Mouse (Mus musculus) activated CD4-positive, CD25-positive, alpha-beta regulatory T cell, adult 4 months (primary cell): ENCODE results near the gene Agtpbp1. TPM values are rescaled to one million over a fixed set of nuclear protein-coding genes. Genes with fewer than 3 reads are reported as not detected.
"Not testable (repeated sequence)": the region's sequence is repeated elsewhere in the genome, so short reads cannot be mapped to it uniquely, and the experiment has no call there.

Experiments used
- ATAC-seq: one replicate; pipeline ENCODE4 v1.8.0; 2017
- polyA plus RNA-seq, 2 experiments: library from polyadenylated mRNA; unstranded; fragments of 100-300 nt; shearing (Covaris generic); gene quantifications; one replicate each; pipeline ENCODE4 v1.2.1; 2017

Agtpbp1 gene
- polyA plus RNA-seq, result 10 to 100 TPM; 10.1 to 15.6 TPM

DNA sequence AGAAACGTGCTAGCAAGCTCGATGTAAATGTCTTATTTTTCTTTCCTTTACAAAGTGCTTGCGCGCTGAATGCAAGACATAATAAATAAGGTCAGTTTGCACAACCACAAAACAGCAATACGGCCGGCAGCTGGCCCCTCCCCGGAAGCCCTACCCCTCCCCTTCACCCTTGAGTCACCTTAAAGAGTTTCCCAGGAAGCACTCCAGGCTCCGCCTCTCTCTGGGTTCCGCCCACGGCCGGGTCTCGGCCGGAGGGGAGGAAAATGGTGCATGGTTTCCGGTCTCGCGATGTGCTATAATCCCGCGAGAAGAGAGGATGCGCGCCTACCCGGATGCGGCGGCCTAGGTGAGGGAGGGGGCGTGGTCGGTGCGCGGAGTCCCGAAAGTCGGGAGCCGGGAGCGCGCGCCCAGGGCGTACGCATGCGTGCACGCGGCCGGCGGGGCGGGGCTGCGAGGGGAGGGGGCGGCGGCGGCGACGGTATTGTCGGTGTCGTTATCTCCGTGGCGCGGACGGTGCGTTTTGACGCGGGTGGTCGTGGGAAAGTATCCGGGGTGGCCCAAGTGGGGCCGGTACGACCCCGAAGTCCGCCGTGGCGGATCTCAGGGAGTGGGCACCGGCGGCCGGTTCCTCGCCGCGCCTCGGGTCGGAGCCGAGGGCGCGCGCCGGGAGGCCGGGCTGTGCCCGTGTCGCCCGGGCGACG, at the start of gene Agtpbp1, which contains the start of gene Naa35:
TSS of gene Agtpbp1 (minus strand) at position 281 of the 701 bp plus-strand sequence.
TSS of gene Naa35 (plus strand) at position 313 of the 701 bp plus-strand sequence.
- peak; percentile 99 for ATAC-seq

DNA sequence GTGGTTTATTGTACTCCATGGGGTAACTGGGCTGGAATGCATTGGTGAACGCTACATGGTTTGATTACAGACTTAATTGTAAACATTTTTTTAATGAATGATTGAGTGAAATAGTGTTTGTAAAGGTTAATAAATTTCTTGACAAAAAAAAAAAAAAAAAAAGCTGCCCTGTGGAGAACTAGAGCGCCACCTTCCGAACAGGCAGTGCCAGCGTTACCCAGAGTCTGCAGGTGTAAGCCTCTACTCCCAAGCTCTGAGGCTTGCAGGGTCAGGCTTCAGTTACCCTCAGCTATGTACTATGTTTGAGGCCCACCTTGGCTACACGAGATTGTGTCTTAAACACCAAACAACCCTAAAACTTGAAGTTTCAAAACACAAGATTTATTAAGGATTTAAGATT, 49.6 kb upstream of the Agtpbp1 start:
- ATAC-seq, result no peak

DNA sequence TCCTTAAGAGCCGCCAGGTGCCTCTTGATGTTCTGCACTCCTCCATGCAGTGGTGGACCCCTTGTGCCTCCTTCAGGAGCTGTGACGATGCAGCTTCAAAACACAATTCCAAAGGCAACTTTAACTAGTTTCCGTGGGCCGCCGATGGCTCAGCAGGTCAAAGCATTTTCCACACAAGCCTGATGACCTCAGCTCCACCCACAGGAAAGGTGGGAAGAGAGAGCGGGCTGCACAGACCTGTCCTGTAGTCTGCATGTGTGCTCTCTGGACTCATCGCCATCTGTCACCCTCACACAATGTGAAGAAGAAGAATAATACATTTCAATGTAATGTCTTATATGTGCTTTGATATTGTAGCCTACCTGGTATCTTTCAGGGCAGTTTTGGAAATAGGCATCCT, 41.7 kb upstream of the Agtpbp1 start:
- ATAC-seq, result no peak

DNA sequence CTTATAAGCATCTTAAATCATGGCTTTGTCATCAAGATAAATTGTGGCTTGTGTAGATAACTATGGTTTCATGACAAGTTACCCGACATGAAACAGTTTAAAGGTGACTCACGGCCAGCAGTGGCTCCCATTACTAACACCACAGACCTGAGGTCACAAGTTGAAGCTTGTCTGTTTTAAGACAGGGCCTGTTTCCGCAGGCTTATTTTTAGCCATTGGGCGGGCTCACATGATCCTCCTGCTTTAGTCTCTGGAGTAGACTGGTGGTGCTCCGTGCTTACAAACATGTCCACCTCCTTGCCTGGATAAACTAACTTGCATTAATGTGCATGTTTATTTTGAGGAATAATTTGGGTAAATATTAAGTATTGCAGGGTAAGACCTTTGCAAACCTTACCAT, 39.9 kb upstream of the Agtpbp1 start:
- no peak for ATAC-seq

DNA sequence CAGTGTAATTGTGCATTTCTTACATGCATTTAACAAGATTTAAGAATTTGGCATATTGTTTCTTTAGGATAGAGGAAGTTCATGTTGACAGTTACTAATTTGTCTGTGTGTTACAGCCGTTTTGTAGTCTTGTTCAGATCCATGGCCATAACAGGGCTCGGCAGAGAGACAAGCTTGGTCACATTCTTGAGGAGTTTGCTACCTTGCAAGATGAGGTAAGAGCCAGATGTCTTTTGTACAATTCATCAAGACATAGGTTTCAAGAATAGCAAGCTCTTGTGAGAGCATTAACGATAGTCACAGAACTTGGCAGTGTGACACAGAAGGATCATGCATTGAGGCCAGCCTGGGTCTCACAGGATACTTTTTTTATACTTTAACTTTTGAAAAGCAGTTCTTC, 39.4 kb upstream of the Agtpbp1 start:
- no peak for ATAC-seq

DNA sequence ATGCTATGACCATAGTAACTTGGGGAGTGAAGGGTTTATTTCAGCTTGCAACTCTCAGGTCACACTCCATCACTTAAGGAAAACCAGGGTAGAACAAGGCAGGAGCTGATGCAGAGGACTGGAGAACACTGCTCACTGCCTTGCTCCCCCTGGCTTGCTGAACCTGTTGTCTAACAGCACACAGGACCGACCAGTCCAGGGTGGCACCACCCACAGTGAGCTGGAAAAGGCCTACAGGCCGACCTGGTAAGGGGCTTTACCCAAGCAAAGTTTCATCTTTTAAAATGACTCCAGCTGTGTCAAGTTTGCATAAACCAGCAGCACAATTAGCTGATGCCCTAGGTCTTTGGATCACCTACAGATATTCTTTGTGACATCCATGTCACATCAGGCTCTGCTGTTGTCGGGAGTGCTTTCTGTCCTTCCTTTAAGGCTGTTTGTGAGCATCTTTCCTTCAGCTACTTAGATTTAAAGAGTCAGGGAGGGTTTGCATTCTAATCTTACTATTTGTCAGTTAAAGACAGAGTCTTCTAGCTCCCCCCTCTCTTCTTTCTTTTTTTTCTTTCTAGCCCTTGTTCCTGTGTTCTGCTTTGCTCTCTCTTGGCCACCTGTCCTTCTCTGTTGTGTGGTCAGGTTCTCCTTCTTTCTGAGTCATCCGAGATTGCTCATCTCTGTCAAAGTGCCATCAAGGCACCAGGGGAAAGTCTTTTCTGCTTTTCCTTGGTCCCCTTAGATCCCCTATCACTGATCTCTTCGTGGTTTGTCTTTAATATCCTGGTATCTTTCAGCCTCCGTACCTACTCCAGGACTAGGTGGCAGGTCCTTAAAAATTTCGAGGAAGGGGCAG, 36.8 kb upstream of the Agtpbp1 start:
- no peak for ATAC-seq

DNA sequence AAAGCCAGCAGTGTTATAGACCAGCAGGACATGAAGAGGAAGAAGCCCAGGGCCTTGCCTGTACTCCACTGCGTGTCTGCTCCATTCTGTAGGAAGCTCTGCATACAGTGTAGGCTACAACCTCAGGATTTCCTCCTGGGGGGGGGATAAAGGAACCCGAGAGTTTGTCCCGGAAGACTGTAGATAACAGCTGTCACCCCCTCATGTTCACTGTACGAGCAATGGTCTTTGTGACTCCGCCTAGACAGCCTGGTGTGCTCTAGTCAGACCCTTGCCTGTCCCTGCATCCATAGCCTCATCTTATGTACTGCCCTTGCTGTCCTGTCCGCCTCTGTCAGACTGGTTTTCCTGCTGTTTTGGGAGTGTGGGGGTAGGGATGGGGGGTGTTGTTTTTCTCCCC, 33.4 kb upstream of the Agtpbp1 start:
- no peak for ATAC-seq

DNA sequence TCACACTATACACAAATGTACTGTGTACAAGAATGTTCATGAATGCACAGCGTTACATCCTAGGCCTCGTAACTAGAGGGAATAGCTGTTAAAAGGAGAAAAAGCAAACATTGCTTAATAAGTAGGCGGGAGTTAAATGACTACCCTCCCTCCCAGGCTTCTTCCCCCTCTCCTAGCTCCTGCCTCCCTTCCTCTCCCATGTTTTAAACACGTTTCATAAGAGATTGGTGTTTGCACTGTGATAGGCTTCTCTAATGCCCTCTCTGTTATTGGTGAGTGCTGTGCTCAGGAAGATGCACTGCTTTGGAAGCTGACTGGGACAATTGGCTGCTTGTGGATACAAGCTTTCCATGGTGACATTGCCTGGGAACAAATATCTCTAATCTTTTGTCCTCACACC, 30.5 kb upstream of the Agtpbp1 start:
- no peak for ATAC-seq

DNA sequence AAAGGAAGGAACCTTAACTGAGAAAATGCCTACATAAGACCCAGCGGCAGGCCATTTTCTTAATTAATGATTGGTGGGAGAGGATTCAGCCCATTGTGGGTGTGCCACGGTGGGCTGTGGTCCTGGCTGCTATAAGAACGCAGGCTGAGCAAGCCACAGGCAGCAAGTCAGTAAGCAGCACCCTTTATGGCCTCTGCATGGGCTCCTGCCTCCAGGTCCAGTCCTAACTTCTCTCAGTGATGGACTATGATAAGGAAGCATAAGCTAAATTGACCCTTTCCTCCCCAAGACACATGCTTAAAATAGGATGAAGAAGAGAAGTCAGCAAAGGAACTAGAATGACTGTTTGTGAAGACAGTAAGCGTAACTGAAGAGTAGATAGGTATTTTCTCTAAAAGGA, 30.1 kb upstream of the Agtpbp1 start:
- no peak for ATAC-seq

DNA sequence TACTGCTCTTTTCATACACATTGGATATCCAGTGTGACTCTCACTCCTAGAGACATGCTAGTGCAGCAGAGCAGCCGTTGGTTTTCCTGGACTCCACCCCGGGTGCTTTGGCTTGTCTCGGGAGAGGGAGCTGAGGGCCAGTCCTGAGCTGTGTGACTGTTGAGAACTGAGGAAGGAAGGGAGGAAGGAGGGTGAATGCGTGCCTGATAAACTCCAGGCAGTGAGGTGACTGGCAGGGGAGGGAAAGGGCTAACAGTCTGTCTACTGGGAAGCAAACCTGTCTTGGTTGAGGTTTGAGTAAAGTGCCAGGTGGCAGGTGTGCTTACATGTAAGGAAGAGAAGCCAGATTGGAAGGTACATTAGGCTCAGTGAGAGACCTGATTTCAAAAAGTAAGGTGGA, 28.8 kb upstream of the Agtpbp1 start:
- no peak for ATAC-seq

DNA sequence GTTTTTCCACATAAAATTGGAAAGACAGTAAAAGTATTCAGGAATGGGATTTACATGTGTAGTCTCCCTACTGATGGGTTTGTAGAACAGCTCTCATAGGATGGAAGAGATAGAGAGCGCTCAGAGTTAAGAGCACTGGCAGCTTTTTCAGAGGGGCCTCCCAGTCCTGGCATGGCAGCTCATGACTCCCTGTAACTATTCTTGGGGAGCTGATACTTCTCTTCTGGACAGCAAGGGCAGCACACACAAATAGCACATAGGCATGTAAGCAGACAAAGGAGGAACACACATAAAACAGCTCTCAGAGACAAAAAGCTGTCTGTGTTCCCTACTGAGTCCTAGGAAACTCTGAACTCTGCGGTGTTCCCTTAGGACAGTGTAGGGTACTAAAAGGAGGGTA, 25.4 kb upstream of the Agtpbp1 start:
- no peak for ATAC-seq

DNA sequence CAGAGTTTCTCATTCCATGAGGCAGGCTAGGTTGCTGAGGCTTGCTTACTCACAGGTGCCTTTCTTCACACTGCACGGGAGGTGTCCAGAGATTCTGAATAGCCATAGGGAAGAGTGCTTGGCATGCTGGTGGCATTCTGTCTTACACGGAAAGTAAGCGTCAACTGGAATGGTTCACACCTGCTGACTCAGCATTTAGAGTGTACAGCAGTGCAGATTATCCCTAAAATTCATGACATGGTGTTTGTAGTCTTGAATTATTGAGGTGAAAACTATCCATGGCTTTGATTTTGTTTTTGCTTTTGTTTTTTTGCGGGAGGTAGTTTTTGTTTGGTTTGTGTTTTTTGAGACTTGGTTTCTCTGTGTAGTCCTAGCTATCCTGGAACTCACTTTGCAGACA, 24.9 kb upstream of the Agtpbp1 start:
- no peak for ATAC-seq

DNA sequence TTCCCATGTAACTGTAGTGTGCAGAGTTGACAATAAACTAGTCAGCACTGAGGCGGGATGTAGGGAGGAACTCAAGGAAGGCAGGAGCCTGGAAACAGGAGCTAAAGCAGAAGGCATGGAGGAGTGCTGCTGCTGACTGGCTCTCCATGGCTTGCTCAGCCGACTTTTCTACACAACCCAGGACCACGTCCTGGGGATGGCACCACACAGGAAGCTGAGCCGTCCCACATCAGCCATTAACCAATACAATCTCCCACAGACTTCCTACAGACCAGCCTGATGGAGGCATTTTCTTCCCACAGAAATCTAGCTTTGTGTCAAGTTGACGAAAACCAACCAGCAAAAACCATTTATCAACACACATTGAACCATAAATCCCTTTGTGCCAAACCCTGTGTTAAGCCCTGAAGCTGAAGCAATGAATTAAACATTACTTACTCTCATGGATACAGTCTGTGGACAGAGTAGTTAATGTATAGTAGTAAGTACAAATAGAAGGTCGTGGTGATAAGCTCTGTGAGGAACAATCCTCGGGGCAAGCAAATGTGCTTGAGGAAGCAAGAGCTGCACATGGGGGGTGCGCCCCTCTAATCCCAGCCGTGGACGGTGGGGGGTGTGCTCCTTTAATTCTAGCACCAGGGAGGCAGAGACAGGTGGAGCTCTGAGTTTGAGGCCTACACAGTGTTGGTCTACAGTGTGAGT, 20.3 kb upstream of the Agtpbp1 start:
- no peak for ATAC-seq

DNA sequence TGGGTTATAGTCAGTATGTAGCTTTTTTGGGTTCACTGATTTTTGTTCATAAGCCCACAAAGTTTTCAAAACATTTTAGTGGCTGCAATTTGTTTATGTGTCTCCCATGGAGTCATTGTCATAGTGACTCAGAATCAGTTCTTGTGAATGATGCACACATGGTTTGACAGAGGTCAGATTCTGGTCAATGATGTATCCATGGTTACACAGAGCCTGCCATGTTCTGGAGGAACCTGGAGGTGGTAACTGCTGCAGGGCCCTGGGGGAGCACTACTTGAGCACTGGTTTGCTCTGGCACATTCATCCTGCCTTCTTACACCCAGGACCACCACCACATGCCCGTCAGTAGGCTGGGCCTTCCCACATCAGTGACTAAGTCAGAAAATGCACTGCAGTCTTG, 19.5 kb upstream of the Agtpbp1 start:
- ATAC-seq, result no peak

DNA sequence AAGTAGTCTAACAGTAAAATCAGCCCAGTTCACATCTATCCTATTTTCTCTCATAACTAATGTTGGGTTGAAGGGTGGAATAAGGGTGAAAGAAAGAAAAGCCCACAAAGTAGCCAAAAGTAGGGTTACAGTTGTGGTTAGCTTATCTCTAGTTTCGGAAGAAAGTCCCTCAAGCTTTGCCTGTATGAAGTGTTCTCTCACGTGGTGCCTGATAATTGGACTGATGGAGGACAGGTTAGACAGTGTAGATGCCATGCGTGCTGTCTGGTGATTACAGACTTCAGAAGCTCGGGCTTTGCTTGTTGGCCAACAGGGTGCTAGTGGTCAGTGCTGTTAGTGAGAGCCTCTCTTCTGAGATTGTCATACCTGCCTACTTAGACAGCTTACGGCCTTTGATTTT, 18.1 kb upstream of the Agtpbp1 start:
- ATAC-seq, result no peak

DNA sequence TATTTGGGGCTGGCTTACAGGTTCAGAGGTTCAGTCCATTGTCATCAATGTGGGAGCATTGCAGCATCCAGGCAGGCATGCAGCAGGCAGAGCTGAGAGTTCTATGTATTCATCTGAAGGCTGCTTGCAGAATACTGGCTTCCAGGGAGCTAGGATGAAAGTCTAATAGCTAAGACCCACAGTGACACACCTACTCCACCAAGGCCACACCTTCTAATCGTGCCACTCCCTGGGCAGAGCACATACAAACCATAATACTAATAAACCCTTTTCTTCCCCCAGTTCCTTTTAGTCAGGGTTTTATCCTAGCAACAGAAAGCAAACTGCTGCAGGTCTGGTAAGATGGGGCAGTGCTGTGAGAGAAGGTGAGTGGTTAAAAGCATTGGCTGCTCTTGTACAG, 7.6 kb upstream of the Agtpbp1 start:
- no peak for ATAC-seq

DNA sequence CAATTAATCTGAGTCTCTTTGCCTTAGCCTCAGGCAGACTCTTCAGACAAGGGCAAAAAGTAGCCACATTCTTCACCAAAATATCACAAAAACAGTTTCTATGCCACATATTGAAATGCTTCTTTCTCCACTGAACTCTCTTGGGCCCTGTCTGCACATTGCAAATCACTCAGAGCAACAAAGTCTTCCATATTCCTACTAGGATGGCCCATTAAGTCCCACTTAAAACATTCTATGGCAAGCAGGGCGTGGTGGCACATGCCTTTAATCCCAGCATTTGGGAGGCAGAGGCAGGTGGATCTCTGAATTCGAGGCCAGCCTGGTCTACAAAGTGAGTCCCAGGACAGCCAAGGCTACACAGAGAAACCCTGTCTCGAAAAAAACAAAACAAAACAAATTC, 7.0 kb upstream of the Agtpbp1 start:
- ATAC-seq, result not testable (repeated sequence)

DNA sequence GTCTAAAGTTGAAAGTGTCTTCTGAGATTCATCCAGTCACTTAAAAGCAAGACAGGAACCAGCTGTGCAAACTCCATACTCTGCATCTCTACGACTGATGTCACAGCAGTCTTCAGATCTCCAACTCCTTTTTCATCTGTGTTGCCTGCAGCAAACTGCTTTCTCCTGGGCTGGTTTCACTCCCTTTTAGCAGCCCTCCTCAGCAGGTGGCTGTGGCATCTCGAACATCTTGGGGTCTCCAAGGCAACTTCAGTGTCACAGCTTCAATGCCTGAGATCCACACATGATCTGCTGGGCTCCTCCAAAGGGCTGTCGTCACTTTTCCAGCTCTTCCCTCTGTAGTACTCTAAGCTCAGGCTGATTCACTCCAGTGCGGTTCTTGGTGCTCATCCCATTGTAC, 5.7 kb upstream of the Agtpbp1 start:
- ATAC-seq, result no peak

DNA sequence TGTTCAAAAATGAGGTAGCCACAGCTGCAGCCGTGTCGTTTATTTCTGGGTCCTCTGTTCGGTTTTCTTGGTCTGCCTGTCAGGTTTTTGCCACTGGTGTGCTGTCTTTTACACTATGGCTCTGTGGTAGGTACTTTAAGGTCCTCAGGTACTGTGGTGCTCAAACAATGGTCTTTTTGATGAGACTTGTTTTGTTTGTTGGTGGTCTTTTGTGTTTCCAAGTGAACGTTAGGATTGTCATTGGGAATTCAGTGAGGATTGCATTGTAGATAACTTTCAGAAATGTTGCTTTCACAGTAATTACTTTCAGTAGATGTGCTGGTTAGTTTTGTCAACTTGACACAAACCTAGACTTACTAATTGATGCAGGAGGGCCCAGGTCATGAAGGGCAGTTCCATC, 4.6 kb upstream of the Agtpbp1 start:
- ATAC-seq, result no peak

DNA sequence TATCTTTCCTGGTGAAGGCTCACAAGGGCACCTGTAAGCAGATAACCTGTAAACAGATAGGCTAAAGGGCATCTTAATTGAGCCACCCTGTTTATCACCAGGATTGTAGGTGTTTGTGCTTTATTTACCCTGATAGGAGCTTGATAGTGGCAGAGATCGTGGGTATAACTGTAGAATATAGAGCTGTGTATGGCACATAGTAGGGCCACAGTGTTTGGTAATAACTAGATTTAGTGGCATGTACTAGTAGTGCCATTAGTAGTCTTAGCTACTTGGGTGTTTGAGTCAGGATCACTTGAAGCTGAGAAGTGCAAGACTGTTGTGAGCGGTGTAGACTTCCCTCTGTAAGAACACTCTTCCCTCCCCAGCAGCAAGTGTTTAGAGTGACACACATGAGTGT, 2.2 kb upstream of the Agtpbp1 start:
- ATAC-seq, result no peak

DNA sequence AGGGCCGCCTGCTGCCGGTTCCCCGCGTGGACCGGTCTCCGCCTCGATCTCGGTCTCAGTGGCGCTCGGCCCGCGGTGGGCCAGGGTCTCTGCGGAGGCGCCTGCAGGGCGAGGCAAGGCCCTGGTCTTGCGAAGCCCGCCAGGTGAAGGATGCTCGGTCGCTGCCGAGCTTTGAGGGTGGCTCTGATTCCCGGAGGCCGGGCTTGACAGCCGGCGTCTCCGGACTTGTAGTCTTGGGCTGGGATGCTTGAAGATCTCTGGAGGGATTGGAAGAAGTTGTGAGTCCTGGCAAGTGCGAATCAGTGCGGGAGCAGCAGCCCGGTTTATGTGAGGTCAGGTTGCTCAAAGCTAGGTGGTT, 600 bp upstream of the Agtpbp1 start:
- peak; percentile 5 for ATAC-seq

DNA sequence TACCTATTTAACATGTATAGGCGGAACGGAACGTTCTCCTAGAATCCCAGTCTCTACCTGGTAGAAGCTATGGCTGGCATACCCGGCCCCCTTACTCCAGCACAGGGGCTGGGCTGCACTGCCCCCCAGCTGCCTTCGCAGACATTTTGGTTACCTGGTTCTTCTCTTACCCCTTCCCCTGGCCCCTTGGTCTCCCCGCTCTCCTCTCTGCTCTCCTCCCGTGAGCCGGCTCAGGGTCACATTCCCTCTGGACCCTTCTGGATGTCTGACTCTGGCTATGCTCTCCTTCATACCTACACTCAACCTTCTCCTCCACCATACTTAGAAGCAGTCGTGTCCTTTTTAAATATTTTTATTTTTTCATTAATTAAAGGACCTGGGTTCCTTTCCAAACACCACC, 546 bp downstream of the Agtpbp1 start:
- ATAC-seq, result no peak

DNA sequence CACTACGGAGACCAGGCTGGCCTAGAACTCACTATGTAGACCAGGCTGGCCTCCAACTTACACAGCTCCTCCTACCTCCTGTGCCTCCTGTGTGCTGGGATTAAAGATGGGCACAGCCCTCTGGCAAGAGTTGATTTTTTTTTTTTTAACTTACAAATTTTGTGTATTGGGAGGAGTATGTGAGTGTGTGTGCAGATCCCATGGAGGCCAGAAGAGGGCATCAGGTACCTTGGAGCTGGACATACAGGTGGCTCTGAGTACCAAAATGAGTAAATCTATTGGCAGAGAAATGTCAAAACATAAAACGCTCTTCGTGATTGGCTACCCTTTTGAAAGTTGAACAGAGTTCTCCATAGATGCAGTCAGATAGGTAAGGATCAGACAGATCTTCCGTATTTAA, 4.1 kb downstream of the Agtpbp1 start:
- no peak for ATAC-seq

DNA sequence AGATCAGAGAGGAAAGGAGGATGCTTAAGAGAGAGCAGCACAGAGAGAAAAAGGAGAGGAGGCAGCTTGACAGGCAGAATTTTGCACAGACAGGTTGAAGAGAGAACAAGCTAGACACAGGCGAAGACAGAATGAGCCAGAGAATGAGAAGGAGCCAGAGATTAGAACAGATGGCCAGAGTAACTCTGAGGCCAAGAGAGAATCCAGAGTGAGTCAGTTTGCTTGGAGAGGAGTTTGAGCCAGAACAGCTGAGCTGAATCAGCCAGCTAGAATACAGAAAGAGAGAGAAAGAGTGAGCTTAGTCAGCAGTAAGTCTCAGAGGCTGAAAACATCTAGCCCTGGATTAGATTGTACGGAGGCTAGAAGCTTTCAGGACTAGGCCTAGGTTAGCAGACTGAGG, 12.5 kb downstream of the Agtpbp1 start:
- ATAC-seq, result no peak
